Mouse (Mus musculus) CH12.LX (cell line): ENCODE measurements around the gene Nbea.

Experiments
- CTCF ChIP-seq, 2 experiments: IDR thresholded peaks in 1 of 2; conservative IDR thresholded peaks in 1 of 2; 2 replicates each; pipeline ENCODE4 v1.5.1; 2011 to 2012; ENCODE audit warnings: low read depth in 2 of 2, low read length in 2 of 2, improper control_type of control experiment in 1 of 2, inconsistent platforms in 1 of 2, mild to moderate bottlenecking in 1 of 2, moderate library complexity in 1 of 2
- E2F4 ChIP-seq: IDR thresholded peaks from 2 replicates; pipeline ENCODE4 v1.6.1; 2011; ENCODE audit warnings: low read depth, low read length, improper control_type of control experiment; ENCODE audit not compliant: insufficient replicate concordance
- HCFC1 ChIP-seq: IDR thresholded peaks from 2 replicates; pipeline ENCODE4 v1.6.1; 2012; ENCODE audit warnings: low read depth, mild to moderate bottlenecking, inconsistent platforms, low read length, improper control_type of control experiment
- POLR2A ChIP-seq: IDR thresholded peaks from 2 replicates; pipeline ENCODE4 v1.6.1; 2011; ENCODE audit warnings: low read depth, mild to moderate bottlenecking, improper control_type of control experiment, low read length
- USF1 ChIP-seq: IDR thresholded peaks from 2 replicates; pipeline ENCODE4 v1.6.1; 2014; ENCODE audit warnings: low read depth, mild to moderate bottlenecking, inconsistent platforms, low read length, improper control_type of control experiment
- ZKSCAN1 ChIP-seq: IDR thresholded peaks from 2 replicates; pipeline ENCODE4 v1.6.1; 2012; ENCODE audit warnings: low read depth, inconsistent platforms, low read length, improper control_type of control experiment, borderline replicate concordance

DNA sequence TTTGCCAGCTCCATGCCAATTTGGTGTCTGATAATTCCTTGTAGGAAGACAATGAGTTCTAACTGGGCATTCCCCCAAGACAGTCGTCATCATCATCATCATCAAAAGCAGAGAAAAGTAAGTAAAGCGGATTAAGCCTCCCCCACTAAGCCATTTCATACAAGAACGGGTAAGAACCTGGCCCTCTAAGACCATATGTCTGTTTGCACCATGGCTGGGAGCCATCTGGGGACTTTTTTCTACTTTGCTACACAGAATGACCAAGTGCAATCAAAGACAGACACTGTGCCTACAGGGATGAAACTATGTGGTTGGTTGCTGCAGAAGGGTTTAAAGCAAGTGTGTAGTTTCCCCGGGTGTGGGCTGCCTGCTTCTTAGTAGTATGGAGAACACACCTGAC lies 535.2 kb downstream of the Nbea start:
- TF ChIP-seq HCFC1 (no peak), E2F4 (no peak), CTCF (conservative IDR thresholded peaks at IDR 0.05 in 1 of 2, IDR thresholded peaks at IDR 0.05 in 1 of 2; ENCODE audit: low read depth in 2 of 2, low read length in 2 of 2) (no peak), POLR2A (no peak), USF1 (no peak), ZKSCAN1 (no peak)
